Mouse (Mus musculus) hematopoietic stem cell, adult 5-6 weeks (primary cell): ENCODE measurements around the gene Cpa1. TPM values are rescaled to one million over a fixed set of nuclear protein-coding genes. Genes with fewer than 3 reads are reported as not detected.

Source experiments
- ATAC-seq, 2 experiments: fragments of 125-278 bp in 1 of 2; replicated peaks in 1 of 2; 2 replicates each; pipeline ENCODE4 v1.8.0; 2016 to 2017; ENCODE audit warnings: inconsistent platforms in 2 of 2, mild to moderate bottlenecking in 2 of 2, moderate number of reproducible peaks in 2 of 2, low read depth in 1 of 2, moderate TSS enrichment in 1 of 2; ENCODE audit not compliant: low FRiP score in 2 of 2, poor library complexity in 2 of 2, severe bottlenecking in 2 of 2, insufficient read depth in 1 of 2, low TSS enrichment in 1 of 2
- total RNA-seq: library from RNA; stranded (forward); fragments of 172-1452, 232-1000 nt; gene quantifications from 2 replicates; pipeline ENCODE4 v1.2.3, GENCODE M21; 2017

Cpa1 gene
- total RNA-seq, 1 experiment from 2014 or later, result not detected

DNA sequence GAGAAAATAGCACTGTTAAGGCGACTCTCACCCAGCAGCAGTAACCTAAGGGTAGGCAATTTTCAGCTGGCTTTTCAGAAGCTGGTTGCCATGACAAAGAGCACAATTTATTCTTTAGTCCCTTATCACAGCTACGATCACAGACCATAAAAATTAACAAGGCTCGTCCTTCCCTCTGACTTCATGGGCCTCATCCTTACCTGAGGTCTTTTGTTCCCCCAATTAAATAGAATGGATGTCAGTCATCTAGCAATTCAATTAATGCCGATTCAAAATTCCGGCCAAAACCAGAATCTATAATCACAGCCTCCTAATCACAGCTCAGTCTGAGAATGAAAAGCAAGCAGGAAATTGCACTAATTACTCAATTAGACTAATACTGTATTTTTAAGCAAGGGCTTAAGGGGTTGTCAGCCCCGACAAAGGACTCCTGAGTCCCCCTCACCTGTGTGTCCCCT lies 15.4 kb downstream of the Cpa1 start:
- no peak for ATAC-seq

DNA sequence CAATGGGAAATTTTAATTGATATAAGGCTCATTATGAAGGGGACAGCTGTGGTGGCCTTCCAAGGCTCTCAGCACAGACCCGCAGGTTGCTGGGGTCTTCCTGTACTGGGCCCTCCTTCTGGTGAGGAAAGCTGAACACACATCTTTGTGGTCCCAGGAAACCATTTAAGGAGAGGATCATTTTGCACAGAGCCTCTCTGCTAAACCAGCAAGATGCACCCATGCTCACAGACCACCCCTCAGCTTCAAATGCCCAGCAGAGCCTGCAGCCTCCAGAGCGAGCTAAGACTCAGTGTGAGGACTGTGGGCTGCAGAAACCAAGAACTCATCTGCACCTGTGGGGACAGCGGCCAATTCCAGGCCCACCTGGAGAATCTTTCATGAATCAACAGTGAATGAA lies 15.9 kb downstream of the Cpa1 start:
- no peak for ATAC-seq

DNA sequence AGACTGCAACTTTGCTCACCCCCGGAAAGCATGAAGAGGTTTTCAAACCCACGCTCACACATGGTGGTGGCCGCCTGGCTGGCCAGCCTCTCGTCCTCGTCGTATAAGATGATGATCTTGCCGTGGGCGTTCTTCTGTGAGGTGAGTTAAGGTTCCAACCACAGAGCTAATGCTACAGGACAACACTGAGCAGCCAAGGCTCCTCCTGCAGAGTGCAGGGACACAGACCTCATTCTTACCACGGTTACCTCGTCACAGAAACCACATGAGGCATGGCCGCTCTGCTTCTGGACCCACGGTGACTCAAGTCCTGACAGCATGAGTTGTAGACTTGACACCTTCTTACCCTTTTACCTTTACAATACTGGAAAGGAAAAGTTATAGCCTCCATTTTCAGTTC lies 18.3 kb downstream of the Cpa1 start:
- no peak for ATAC-seq

DNA sequence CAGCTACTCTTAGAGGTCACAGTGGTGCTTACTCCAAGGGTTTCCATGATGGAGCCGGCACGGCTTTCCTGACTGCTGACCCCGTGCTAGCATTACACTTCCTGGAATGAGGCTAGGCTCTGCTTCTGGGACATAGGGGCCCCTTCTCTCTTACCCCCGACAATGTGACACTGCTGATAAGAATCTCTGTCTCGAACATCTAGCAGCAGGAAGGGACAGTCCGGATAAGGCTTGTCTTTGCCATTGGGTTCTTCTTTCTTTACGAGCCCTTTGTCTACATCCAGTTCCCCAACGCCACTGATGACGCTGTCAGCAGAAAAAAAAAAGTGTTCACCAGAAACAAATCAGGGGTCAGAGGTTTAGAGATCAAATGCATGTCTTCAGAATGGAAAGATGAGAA lies 19.6 kb downstream of the Cpa1 start:
- ATAC-seq, result no peak

GRCm38 (mm10) chr6:30664776-30665175 lies 25.8 kb downstream of the Cpa1 start:
- ATAC-seq, result no peak

- ATAC-seq, result no peak
These were observed 26.3 kb downstream of the Cpa1 start for GRCm38 (mm10) chr6:30665296-30665695.

DNA sequence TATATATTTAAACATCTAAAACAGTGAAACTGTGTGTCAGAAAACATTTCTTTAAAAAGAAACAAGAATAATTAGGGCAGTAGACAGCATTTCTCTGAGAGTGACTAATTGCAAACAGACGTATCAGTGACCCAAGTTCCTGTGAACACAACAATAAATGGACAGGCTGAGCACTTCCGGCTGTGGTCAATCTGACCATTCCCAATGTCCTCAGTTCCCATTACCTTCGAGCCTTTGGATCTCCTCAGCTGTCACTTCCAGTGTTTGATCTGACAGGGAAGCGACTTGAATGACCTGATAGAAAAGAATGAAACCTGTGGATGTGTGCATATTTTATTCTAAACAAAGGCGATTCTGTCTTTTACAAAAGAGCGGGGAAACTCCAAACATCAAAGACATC lies 27.0 kb downstream of the Cpa1 start:
- ATAC-seq, result no peak

- ATAC-seq, result no peak
These were observed 28.6 kb downstream of the Cpa1 start for GRCm38 (mm10) chr6:30667585-30667984.

- ATAC-seq, result peak; percentile 61 to 86; a peak in 3 of 4 replicates
These were observed 32.7 kb downstream of the Cpa1 start for GRCm38 (mm10) chr6:30671696-30672095.

- no peak for ATAC-seq
These were observed 34.9 kb downstream of the Cpa1 start for GRCm38 (mm10) chr6:30673764-30674561.

- no peak for ATAC-seq
These were observed 35.8 kb downstream of the Cpa1 start for GRCm38 (mm10) chr6:30674714-30675280.

DNA sequence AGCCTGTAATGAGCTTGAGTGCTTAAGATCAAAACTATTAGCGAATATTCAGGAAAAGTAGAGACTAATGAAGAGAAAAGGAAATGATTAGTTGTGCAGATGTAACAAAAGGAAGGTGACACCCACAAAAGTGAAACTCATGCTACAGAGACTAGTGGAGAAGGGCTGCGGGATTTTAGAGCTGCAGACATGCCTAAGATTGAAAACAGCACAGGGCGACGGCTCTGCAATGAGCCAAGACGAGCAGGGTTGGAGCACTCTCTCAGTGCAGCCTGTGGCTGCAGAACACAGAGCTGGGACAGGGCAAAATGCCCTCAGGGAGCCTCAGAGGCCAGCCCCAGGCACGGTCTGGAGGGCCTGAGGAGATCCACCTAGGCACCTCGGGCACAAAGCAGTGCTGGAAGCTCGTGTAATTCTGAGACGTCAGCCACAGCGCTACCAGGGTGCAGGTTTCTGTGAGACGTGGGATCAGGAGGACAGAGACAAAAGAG lies 36.3 kb downstream of the Cpa1 start:
- peak; percentile 14 to 30; a peak in 1 of 4 replicates for ATAC-seq

- ATAC-seq, result no peak
These were observed 37.5 kb downstream of the Cpa1 start for GRCm38 (mm10) chr6:30676506-30676905.

DNA sequence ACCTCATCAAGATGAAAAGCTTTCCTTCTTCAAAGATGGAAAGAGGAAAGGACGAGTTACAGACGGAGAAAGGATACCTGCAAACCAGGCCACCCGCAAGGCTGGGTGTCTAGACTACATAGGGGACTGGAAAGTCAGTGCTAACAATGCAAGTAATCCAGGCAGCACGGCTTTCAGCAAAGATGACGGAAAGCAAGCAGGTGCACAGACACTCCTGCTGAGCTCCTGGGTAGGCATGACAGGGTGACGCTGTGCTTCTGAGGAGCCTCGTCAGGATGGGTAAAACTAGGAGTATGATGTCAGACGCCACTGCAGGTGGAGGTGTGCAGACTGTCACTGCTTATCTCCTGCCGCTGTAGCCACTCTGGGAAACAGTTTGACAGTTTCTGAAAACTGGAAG lies 38.6 kb downstream of the Cpa1 start:
- no peak for ATAC-seq

DNA sequence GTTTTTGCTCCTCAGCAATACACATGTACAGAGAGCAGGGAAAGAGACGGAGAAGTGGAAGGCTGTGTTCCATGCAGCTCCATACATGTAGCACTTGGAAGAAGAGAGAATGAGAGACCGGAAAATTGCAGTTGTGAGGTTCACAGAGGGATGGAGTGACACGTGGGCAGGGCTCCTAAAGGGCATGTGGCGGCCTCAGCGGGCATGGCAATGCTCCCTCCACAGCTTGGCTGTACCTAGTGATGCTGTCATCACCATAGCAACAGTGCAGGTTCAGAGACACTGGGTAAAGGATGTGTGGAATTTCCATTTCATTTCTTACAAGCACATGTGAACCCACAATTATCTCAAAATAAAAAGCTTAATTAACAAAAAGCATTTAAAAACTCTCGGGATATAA lies 39.5 kb downstream of the Cpa1 start:
- no peak for ATAC-seq

DNA sequence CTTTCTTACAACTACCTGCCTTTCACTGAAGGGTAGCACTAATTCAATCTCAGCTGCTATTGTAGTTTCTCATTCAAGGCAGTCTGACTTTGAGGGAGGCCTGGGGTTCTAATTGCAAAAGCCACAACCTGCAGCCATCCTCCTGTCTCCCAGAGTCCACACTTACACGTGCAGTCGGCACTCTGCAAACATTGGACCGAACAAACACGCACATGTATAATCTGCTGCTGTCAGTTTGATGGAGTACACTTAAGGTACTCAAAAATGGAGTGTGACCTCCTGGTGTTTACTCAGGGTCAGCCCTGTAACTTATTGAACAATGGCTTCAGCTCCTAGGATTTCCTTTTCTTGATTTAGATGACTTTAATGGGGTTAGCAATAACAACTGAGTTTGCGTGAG lies 40.5 kb downstream of the Cpa1 start:
- ATAC-seq, result no peak

DNA sequence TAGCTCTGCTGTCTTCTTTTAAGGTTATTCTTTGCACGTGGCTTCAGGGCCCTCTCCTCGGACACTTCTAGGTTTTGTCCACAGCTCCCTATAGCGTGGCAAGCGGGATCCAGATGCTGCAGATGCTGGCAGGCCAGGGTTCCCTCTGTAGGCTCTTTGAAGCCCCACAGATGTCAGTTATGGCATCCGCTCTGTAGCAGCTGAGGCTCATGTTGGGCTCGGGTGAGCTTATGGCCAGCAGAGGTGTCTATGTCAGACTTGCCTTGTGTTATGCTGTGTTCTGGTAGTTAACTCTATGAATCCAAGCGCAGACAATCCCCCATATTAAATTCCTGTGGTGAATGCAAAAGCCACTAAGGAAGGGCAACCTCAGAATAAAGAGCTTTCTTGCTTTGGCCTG lies 41.4 kb downstream of the Cpa1 start:
- ATAC-seq, result no peak

DNA sequence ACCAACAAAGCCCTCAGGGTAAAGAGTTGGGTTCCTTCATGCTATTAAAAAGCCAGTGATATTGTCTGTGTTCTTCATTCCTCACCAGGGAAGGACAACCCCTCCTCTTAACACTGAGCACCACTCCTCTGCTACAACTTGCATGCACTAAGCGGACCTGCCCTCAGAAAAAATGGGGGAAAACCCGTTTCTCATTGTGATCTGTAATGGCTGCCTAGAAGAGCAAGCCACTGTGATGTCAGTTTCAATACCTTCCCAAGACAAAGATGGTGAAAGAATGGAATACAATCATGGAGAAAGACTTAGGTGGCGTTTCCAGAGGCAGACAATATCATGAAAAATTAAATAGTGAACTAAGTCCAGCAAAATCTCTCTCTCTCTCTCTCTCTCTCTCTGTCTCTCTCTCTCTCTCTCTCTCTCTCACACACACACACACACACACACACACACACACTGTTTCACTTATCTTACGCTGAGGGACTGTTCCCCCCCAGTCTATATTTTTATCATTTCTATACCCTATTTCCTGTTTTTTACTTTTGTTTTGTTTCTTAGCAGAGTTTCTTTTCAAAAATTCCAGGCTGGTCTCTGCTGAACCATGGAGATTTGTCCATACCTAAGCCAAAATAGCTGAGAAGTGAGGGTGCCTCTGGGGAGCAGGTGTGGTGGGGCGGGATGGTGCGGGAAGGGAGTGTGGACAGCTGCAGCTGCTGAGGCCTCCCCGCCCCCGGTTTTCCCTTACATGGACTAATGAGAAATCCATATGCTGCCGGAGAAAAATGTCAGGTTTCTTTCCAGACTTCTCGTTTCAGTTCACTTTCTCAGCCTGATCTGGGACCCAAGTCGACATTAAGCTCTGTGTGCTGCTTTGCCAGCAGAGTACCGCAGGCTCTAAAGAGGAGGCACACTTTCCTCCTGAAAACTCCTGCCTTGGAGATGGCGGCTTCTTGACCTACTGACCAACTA lies 43.2 kb downstream of the Cpa1 start:
- no peak for ATAC-seq
